Mouse (Mus musculus): Measurements from ENCODE around the gene Cd44.

DNA sequence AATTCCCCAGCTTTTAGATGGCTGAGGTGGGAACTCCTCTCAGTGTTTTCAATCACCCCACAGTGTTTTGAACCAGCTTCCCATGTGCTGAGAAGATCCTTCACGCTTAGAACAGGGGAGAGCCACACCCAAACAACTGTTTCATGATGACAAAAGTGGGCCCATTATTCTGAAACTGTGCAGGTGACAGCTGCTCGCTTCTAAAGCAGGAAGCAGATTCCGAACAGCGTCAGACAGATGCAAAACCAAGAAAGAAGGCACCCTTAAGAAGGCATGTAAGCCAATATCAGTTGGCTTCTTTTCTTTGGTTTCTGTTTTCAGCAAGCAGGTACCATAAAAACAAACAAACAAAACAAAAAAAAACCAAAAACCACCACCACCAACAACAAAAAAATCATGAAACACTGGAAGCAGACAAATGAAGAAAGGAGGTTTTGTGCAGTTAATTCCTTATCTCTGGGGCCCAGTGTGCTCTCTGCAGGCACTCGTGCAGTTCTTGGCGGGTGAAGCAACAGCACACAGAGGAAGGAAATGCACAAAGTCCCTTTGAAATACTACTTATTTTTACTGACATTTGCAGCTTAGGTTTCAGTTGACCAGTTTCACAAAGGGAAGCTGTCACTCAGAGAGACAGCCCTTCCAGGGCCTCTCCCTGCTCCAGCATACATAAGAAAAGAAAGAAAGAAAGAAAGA is 33.9 kb downstream of the Cd44 start:
- TF ChIP-seq POLR2A (IDR thresholded peaks at IDR 0.05; ENCODE audit: low read depth, low read length): peak; percentile 30
- peak; percentile 90 for TF ChIP-seq ETS1 (conservative IDR thresholded peaks at IDR 0.05; ENCODE audit: low read depth, low read length)
- TF ChIP-seq PAX5 (IDR thresholded peaks at IDR 0.05; ENCODE audit: low read length): no peak
- TF ChIP-seq ZNF384 (IDR thresholded peaks at IDR 0.05; ENCODE audit: low read depth, low read length): peak; percentile 14
- TF ChIP-seq IRF4 (IDR thresholded peaks at IDR 0.05; ENCODE audit: low read depth, low read length): peak; percentile 69
- no peak for TF ChIP-seq HCFC1 (IDR thresholded peaks at IDR 0.05; ENCODE audit: low read depth, low read length)
- TF ChIP-seq CTCF (conservative IDR thresholded peaks at IDR 0.05 in 1 of 2, IDR thresholded peaks at IDR 0.05 in 1 of 2; ENCODE audit: low read depth in 2 of 2, low read length in 2 of 2): no peak
- TF ChIP-seq GABPA (IDR thresholded peaks at IDR 0.05; ENCODE audit: insufficient replicate concordance, low read depth, low read length): no peak
- TF ChIP-seq NELFE (IDR thresholded peaks at IDR 0.05; ENCODE audit: low read depth, low read length): no peak
- TF ChIP-seq EP300 (IDR thresholded peaks at IDR 0.05; ENCODE audit: low read length): peak; percentile 75
- peak; percentile 75 for TF ChIP-seq MAX (IDR thresholded peaks at IDR 0.05; ENCODE audit: low read length)
- TF ChIP-seq MYC (IDR thresholded peaks at IDR 0.05; ENCODE audit: low read depth, low read length): peak; percentile 88

Measured in CH12.LX (cell line).